Mouse (Mus musculus): Measurements from ENCODE around the gene AW549877. TPM values are rescaled to one million over a fixed set of nuclear protein-coding genes. Genes with fewer than 3 reads are reported as not detected.

Gene AW549877
- total RNA-seq, 2 experiments from 2014 or later: 19.2 to 22.8 TPM

GRCm38 (mm10) chr15:3987981-3988380 lies 7.6 kb downstream of the AW549877 start:
- peak; percentile 18 for DNase-seq (ENCODE audit: low spot score in 2 of 2)

GRCm38 (mm10) chr15:3984876-3985275 lies 10.7 kb downstream of the AW549877 start:
- no peak for DNase-seq (ENCODE audit: low spot score in 2 of 2)

- DNase-seq (ENCODE audit: low spot score in 2 of 2): no peak
Observed at GRCm38 (mm10) chr15:3982732-3983131, 12.8 kb downstream of the AW549877 start.

GRCm38 (mm10) chr15:3979871-3980270 lies 15.7 kb downstream of the AW549877 start:
- no peak for DNase-seq (ENCODE audit: low spot score in 2 of 2)

- peak; percentile 71 to 85 for DNase-seq (ENCODE audit: low spot score in 2 of 2)
Observed at GRCm38 (mm10) chr15:3979061-3979848, 16.3 kb downstream of the AW549877 start, which contains the start of gene Fbxo4. Fbxo4 (minus strand) TSS chr15:3979573.

- no peak for DNase-seq (ENCODE audit: low spot score in 2 of 2)
Observed at GRCm38 (mm10) chr15:3978279-3978678, 17.3 kb downstream of the AW549877 start.

- no peak for DNase-seq (ENCODE audit: low spot score in 2 of 2)
Observed at GRCm38 (mm10) chr15:3973300-3973699, 22.2 kb downstream of the AW549877 start.

GRCm38 (mm10) chr15:3970193-3970592 lies 25.4 kb downstream of the AW549877 start:
- DNase-seq (ENCODE audit: low spot score in 2 of 2): no peak

GRCm38 (mm10) chr15:3969743-3970142 lies 25.8 kb downstream of the AW549877 start:
- no peak for DNase-seq (ENCODE audit: low spot score in 2 of 2)

- DNase-seq (ENCODE audit: low spot score in 2 of 2): no peak
Observed at GRCm38 (mm10) chr15:3962251-3962650, 33.3 kb downstream of the AW549877 start.

- DNase-seq (ENCODE audit: low spot score in 2 of 2): no peak
Observed at GRCm38 (mm10) chr15:3960094-3960493, 35.5 kb downstream of the AW549877 start.

GRCm38 (mm10) chr15:3957982-3958381 lies 37.6 kb downstream of the AW549877 start:
- no peak for DNase-seq (ENCODE audit: low spot score in 2 of 2)

GRCm38 (mm10) chr15:3954971-3955370 lies 40.6 kb downstream of the AW549877 start:
- DNase-seq (ENCODE audit: low spot score in 2 of 2): no peak

GRCm38 (mm10) chr15:3938132-3938531 lies 57.4 kb downstream of the AW549877 start:
- no peak for DNase-seq (ENCODE audit: low spot score in 2 of 2)

- no peak for DNase-seq (ENCODE audit: low spot score in 2 of 2)
Observed at GRCm38 (mm10) chr15:3936056-3936455, 59.5 kb downstream of the AW549877 start.

GRCm38 (mm10) chr15:3933466-3933865 lies 62.1 kb downstream of the AW549877 start:
- no peak for DNase-seq (ENCODE audit: low spot score in 2 of 2)

Other genes starting within 250 kb of the AW549877 start
- gene Fbxo4, start 16.2 kb downstream of the AW549877 start, total RNA-seq (2021): 1 to 10 TPM; 7.6 to 9.2 TPM
- gene Oxct1, start 30.6 kb upstream of the AW549877 start, total RNA-seq (2021): 10 to 100 TPM; 80.8 to 87.5 TPM

Data from gastrocnemius, postnatal 4 days (tissue).